Mouse (Mus musculus): ENCODE data around the gene Proz. TPM values are rescaled to one million over a fixed set of nuclear protein-coding genes. Genes with fewer than 3 reads are reported as not detected.
"Not testable (repeated sequence)": the region's sequence is repeated elsewhere in the genome, so short reads cannot be mapped to it uniquely, and the experiment has no call there.

Gene Proz
- polyA plus RNA-seq, 1 experiment from 2014 or later: 0.40 TPM

- ATAC-seq (ENCODE audit: low FRiP score) (no peak), DNase-seq (ENCODE audit: low spot score, missing footprints) (no peak)
- no peak overlapping the region for H3K27ac ChIP-seq (ENCODE audit: low read depth, low read length)
- no peak overlapping the region for H3K4me2 ChIP-seq
- no peak overlapping the region for H3K4me3 ChIP-seq (ENCODE audit: low read depth, low read length)
- no peak overlapping the region for H3K9ac ChIP-seq (ENCODE audit: low read length)
- no peaks in the 10 kb centered on the region for H3K27me3 ChIP-seq (ENCODE audit: control insufficient read depth, insufficient read depth, low read length)
- H3K9me3 ChIP-seq (ENCODE audit: control insufficient read depth, low read length): no peaks in the 10 kb centered on the region
- H3K4me1 ChIP-seq (ENCODE audit: control insufficient read depth, insufficient read depth, low read length): no peaks in the 10 kb centered on the region
- WGBS: 85% methylated on average over 6 of the region's 6 CpGs
- no peaks in the 10 kb centered on the region for H3K36me3 ChIP-seq (ENCODE audit: control insufficient read depth, insufficient read depth, low read length)
These were observed 21.7 kb upstream of the Proz start for GRCm38 (mm10) chr8:13039054-13039453.

GRCm38 (mm10) chr8:13041459-13041858, 19.3 kb upstream of the Proz start:
- Histone ChIP-seq H3K4me2 (no peak overlapping the region), H3K4me1 (ENCODE audit: control insufficient read depth, insufficient read depth, low read length) (no peaks in the 10 kb centered on the region), H3K9ac (ENCODE audit: low read length) (no peak overlapping the region), H3K27me3 (ENCODE audit: control insufficient read depth, insufficient read depth, low read length) (no peaks in the 10 kb centered on the region), H3K27ac (ENCODE audit: low read depth, low read length) (no peak overlapping the region), H3K9me3 (ENCODE audit: control insufficient read depth, low read length) (no peaks in the 10 kb centered on the region), H3K36me3 (ENCODE audit: control insufficient read depth, insufficient read depth, low read length) (no peaks in the 10 kb centered on the region), H3K4me3 (ENCODE audit: low read depth, low read length) (no peak overlapping the region)
- 89% methylated on average over 4 of the region's 4 CpGs for WGBS
- no peak for DNase-seq (ENCODE audit: low spot score, missing footprints)
- no peak for ATAC-seq (ENCODE audit: low FRiP score)

- 54% methylated on average over 5 of the region's 5 CpGs for WGBS
- Histone ChIP-seq H3K9me3 (ENCODE audit: control insufficient read depth, low read length) (no peaks in the 10 kb centered on the region), H3K4me3 (ENCODE audit: low read depth, low read length) (no peak overlapping the region), H3K27me3 (ENCODE audit: control insufficient read depth, insufficient read depth, low read length) (no peaks in the 10 kb centered on the region), H3K9ac (ENCODE audit: low read length) (no peak overlapping the region), H3K27ac (ENCODE audit: low read depth, low read length) (no peak overlapping the region), H3K4me2 (no peak overlapping the region), H3K4me1 (ENCODE audit: control insufficient read depth, insufficient read depth, low read length) (no peaks in the 10 kb centered on the region), H3K36me3 (ENCODE audit: control insufficient read depth, insufficient read depth, low read length) (no peaks in the 10 kb centered on the region)
- DNase-seq (ENCODE audit: low spot score, missing footprints) (no peak), ATAC-seq (ENCODE audit: low FRiP score) (no peak)
These were observed 13.1 kb upstream of the Proz start for GRCm38 (mm10) chr8:13047652-13048051.

- no peaks in the 10 kb centered on the region for H3K4me1 ChIP-seq (ENCODE audit: control insufficient read depth, insufficient read depth, low read length)
- ATAC-seq (ENCODE audit: low FRiP score): no peak
- no peak overlapping the region for H3K27ac ChIP-seq (ENCODE audit: low read depth, low read length)
- H3K4me2 ChIP-seq: no peak overlapping the region
- no peaks in the 10 kb centered on the region for H3K36me3 ChIP-seq (ENCODE audit: control insufficient read depth, insufficient read depth, low read length)
- no peaks in the 10 kb centered on the region for H3K27me3 ChIP-seq (ENCODE audit: control insufficient read depth, insufficient read depth, low read length)
- no peak overlapping the region for H3K4me3 ChIP-seq (ENCODE audit: low read depth, low read length)
- no peaks in the 10 kb centered on the region for H3K9me3 ChIP-seq (ENCODE audit: control insufficient read depth, low read length)
- H3K9ac ChIP-seq (ENCODE audit: low read length): no peak overlapping the region
- no peak for DNase-seq (ENCODE audit: low spot score, missing footprints)
- WGBS: 71% methylated on average over 10 of the region's 10 CpGs
These were observed 10.2 kb upstream of the Proz start for GRCm38 (mm10) chr8:13050550-13050949.

- 90% methylated on average over 4 of the region's 4 CpGs for WGBS
- no peak overlapping the region for H3K27ac ChIP-seq (ENCODE audit: low read depth, low read length)
- no peak for ATAC-seq (ENCODE audit: low FRiP score)
These were observed 3.4 kb upstream of the Proz start for GRCm38 (mm10) chr8:13057351-13057750.

GRCm38 (mm10) chr8:13063112-13063511, 2.4 kb downstream of the Proz start:
- ATAC-seq (ENCODE audit: low FRiP score): no peak
- Histone ChIP-seq H3K4me3 (ENCODE audit: low read depth, low read length) (no peak overlapping the region), H3K36me3 (ENCODE audit: control insufficient read depth, insufficient read depth, low read length) (no peaks in the 10 kb centered on the region), H3K4me1 (ENCODE audit: control insufficient read depth, insufficient read depth, low read length) (no peaks in the 10 kb centered on the region), H3K9me3 (ENCODE audit: control insufficient read depth, low read length) (no peaks in the 10 kb centered on the region), H3K4me2 (no peak overlapping the region), H3K27me3 (ENCODE audit: control insufficient read depth, insufficient read depth, low read length) (no peaks in the 10 kb centered on the region), H3K27ac (ENCODE audit: low read depth, low read length) (no peak overlapping the region), H3K9ac (ENCODE audit: low read length) (no peak overlapping the region)
- 81% methylated on average over 16 of the region's 16 CpGs for WGBS
- no peak for DNase-seq (ENCODE audit: low spot score, missing footprints)

More at GRCm38 (mm10) chr8:13057351-13057750, 3.4 kb upstream of the Proz start:
- Histone ChIP-seq H3K4me2 (no peak overlapping the region), H3K4me3 (ENCODE audit: low read depth, low read length) (no peak overlapping the region), H3K27me3 (ENCODE audit: control insufficient read depth, insufficient read depth, low read length) (no peaks in the 10 kb centered on the region), H3K9me3 (ENCODE audit: control insufficient read depth, low read length) (no peaks in the 10 kb centered on the region), H3K36me3 (ENCODE audit: control insufficient read depth, insufficient read depth, low read length) (no peaks in the 10 kb centered on the region), H3K9ac (ENCODE audit: low read length) (no peak overlapping the region), H3K4me1 (ENCODE audit: control insufficient read depth, insufficient read depth, low read length) (no peaks in the 10 kb centered on the region)
- DNase-seq (ENCODE audit: low spot score, missing footprints): no peak

GRCm38 (mm10) chr8:13073255-13073654, 12.5 kb downstream of the Proz start:
- H3K27me3 ChIP-seq (ENCODE audit: control insufficient read depth, insufficient read depth, low read length): no peaks in the 10 kb centered on the region
- H3K9ac ChIP-seq (ENCODE audit: low read length): no peak overlapping the region
- H3K4me2 ChIP-seq: no peak overlapping the region
- no peaks in the 10 kb centered on the region for H3K9me3 ChIP-seq (ENCODE audit: control insufficient read depth, low read length)
- H3K36me3 ChIP-seq (ENCODE audit: control insufficient read depth, insufficient read depth, low read length): peaks cover 14% of the 10 kb centered on the region
- WGBS: 93% methylated on average over 11 of the region's 11 CpGs
- no peak for ATAC-seq (ENCODE audit: low FRiP score)
- H3K27ac ChIP-seq (ENCODE audit: low read depth, low read length): no peak overlapping the region
- DNase-seq (ENCODE audit: low spot score, missing footprints): no peak
- no peak overlapping the region for H3K4me3 ChIP-seq (ENCODE audit: low read depth, low read length)
- H3K4me1 ChIP-seq (ENCODE audit: control insufficient read depth, insufficient read depth, low read length): no peaks in the 10 kb centered on the region

- no peak for ATAC-seq (ENCODE audit: low FRiP score)
- H3K9me3 ChIP-seq (ENCODE audit: control insufficient read depth, low read length): no peaks in the 10 kb centered on the region
- DNase-seq (ENCODE audit: low spot score, missing footprints): no peak
These were observed 14.3 kb downstream of the Proz start for GRCm38 (mm10) chr8:13075044-13075443.

GRCm38 (mm10) chr8:13075579-13075978, 14.9 kb downstream of the Proz start:
- WGBS: 91% methylated on average over 1 of the region's 1 CpGs
- not testable (repeated sequence) for H3K27me3 ChIP-seq (ENCODE audit: control insufficient read depth, insufficient read depth, low read length); H3K9me3 ChIP-seq (ENCODE audit: control insufficient read depth, low read length); H3K4me3 ChIP-seq (ENCODE audit: low read depth, low read length); H3K9ac ChIP-seq (ENCODE audit: low read length); ATAC-seq (ENCODE audit: low FRiP score); H3K4me1 ChIP-seq (ENCODE audit: control insufficient read depth, insufficient read depth, low read length); DNase-seq (ENCODE audit: low spot score, missing footprints); H3K4me2 ChIP-seq; H3K27ac ChIP-seq (ENCODE audit: low read depth, low read length)
- peaks cover 28% of the 10 kb centered on the region for H3K36me3 ChIP-seq (ENCODE audit: control insufficient read depth, insufficient read depth, low read length)

More at GRCm38 (mm10) chr8:13075044-13075443, 14.3 kb downstream of the Proz start:
- H3K27me3 ChIP-seq (ENCODE audit: control insufficient read depth, insufficient read depth, low read length): no peaks in the 10 kb centered on the region
- no peak overlapping the region for H3K27ac ChIP-seq (ENCODE audit: low read depth, low read length)
- no peaks in the 10 kb centered on the region for H3K4me1 ChIP-seq (ENCODE audit: control insufficient read depth, insufficient read depth, low read length)
- H3K36me3 ChIP-seq (ENCODE audit: control insufficient read depth, insufficient read depth, low read length): peaks cover 24% of the 10 kb centered on the region
- WGBS: 92% methylated on average over 8 of the region's 8 CpGs
- no peak overlapping the region for H3K4me3 ChIP-seq (ENCODE audit: low read depth, low read length)
- H3K4me2 ChIP-seq: no peak overlapping the region
- no peak overlapping the region for H3K9ac ChIP-seq (ENCODE audit: low read length)

- Histone ChIP-seq H3K4me1 (ENCODE audit: control insufficient read depth, insufficient read depth, low read length) (no peaks in the 10 kb centered on the region), H3K4me3 (ENCODE audit: low read depth, low read length) (no peak overlapping the region), H3K9ac (ENCODE audit: low read length) (no peak overlapping the region), H3K27ac (ENCODE audit: low read depth, low read length) (no peak overlapping the region), H3K27me3 (ENCODE audit: control insufficient read depth, insufficient read depth, low read length) (no peaks in the 10 kb centered on the region), H3K9me3 (ENCODE audit: control insufficient read depth, low read length) (no peaks in the 10 kb centered on the region), H3K4me2 (no peak overlapping the region), H3K36me3 (ENCODE audit: control insufficient read depth, insufficient read depth, low read length) (peaks cover 35% of the 10 kb centered on the region)
- ATAC-seq (ENCODE audit: low FRiP score): no peak
- WGBS: 89% methylated on average over 7 of the region's 7 CpGs
- no peak for DNase-seq (ENCODE audit: low spot score, missing footprints)
These were observed 16.8 kb downstream of the Proz start for GRCm38 (mm10) chr8:13077542-13077941.

Data from midbrain, embryonic 11.5 days (tissue).